Mouse (Mus musculus) hindbrain, embryonic 14.5 days (tissue): ENCODE measurements at regions not wholly inside any gene's neighbourhood (a gene's known extent, or its start where the extent isn't known, plus 50 kb on each side); places are given as distances from the start of the nearest gene placed in this dataset.

Source experiments
- ATAC-seq: fragments of 200-750 bp; cut with Nextera tagmentation; 2 replicates; pipeline ENCODE4 v1.8.0; 2017; ENCODE audit warnings: moderate number of reproducible peaks, mild to moderate bottlenecking, moderate TSS enrichment, moderate library complexity; ENCODE audit not compliant: low FRiP score
- DNase-seq: peaks from one replicate; pipeline ENCODE4 v3.0.0-alpha.2; 2015; ENCODE audit warnings: low spot score
- H3K27ac ChIP-seq: fragments of 300-500 bp; sonication (generic); 2 replicates; pipeline ENCODE4 v1.5.1; 2014; ENCODE audit warnings: mild to moderate bottlenecking, moderate library complexity
- H3K27me3 ChIP-seq: fragments of 300-500 bp; sonication (generic); 2 replicates; pipeline ENCODE4 v1.6.1; 2014; ENCODE audit warnings: mild to moderate bottlenecking, low read length, mixed read lengths; ENCODE audit not compliant: control insufficient read depth, insufficient read depth
- H3K36me3 ChIP-seq: fragments of 300-500 bp; sonication (generic); replicated peaks from 2 replicates; pipeline ENCODE4 v1.6.1; 2014; ENCODE audit not compliant: control insufficient read depth, insufficient read depth
- H3K4me1 ChIP-seq: fragments of 300-500 bp; sonication (generic); replicated peaks from 2 replicates; pipeline ENCODE4 v1.6.1; 2014; ENCODE audit warnings: antibody characterized with exemption, low read length, mixed read lengths; ENCODE audit not compliant: control insufficient read depth, insufficient read depth
- H3K4me2 ChIP-seq: fragments of 300-500 bp; sonication (generic); replicated peaks from 2 replicates; pipeline ENCODE4 v1.6.1; 2014; ENCODE audit warnings: mild to moderate bottlenecking, moderate library complexity
- H3K4me3 ChIP-seq: fragments of 300-500 bp; sonication (generic); replicated peaks from 2 replicates; pipeline ENCODE4 v1.5.1; 2014; ENCODE audit warnings: mild to moderate bottlenecking, low read length
- H3K9ac ChIP-seq: fragments of 300-500 bp; sonication (generic); 2 replicates; pipeline ENCODE4 v1.6.1; 2014
- H3K9me3 ChIP-seq: fragments of 300-500 bp; sonication (generic); 2 replicates; pipeline ENCODE4 v1.6.1; 2016; ENCODE audit warnings: low read length; ENCODE audit not compliant: control insufficient read depth
- WGBS: fragments of 180-500 bp; shearing (Covaris S2); extraction: QIAGEN DNeasy Blood & Tissue Kit; methylation state at CpG from one replicate; pipeline ENCODE4 v1.1.7; 2014; 5-methylcytosine and 5-hydroxymethylcytosine counted together

DNA sequence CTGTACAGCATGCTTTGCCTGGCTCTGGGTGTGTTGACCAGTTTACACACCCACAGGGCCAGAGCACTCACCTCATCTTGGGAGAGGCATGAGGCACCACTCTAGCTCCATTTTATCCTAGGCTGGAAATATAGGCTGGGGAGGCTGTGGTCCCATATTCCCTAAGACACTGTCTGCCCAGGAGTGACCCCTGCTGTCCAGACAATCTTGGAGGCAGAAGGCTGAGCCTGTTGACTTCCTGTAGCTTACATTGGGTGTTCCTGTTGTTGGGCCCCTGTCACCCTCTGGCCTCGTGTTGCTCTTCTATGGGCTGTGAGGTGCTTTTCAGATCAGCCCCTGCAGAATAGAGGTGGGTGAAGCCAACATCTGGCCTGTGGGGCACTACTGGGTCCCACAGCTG lies 112.3 kb downstream of the Pja1 start:
- H3K27me3 ChIP-seq, result peaks cover 44% of the 10 kb centered on the region
- H3K4me1 ChIP-seq, result no peaks in the 10 kb centered on the region; the same call in 1 of the 2 replicates
- H3K9ac ChIP-seq, result no peak overlapping the region
- no peak overlapping the region for H3K27ac ChIP-seq
- 57% methylated on average over 1 of the region's 1 CpGs for WGBS
- ATAC-seq (no peak), DNase-seq (no peak)
- no peaks in the 10 kb centered on the region for H3K36me3 ChIP-seq
- no peaks in the 10 kb centered on the region for H3K9me3 ChIP-seq
- no peak overlapping the region for H3K4me2 ChIP-seq
- H3K4me3 ChIP-seq, result no peak overlapping the region

- Histone ChIP-seq H3K9ac (no peak overlapping the region), H3K27ac (no peak overlapping the region), H3K4me2 (no peak overlapping the region), H3K36me3 (no peaks in the 10 kb centered on the region), H3K9me3 (no peaks in the 10 kb centered on the region), H3K4me1 (no peaks in the 10 kb centered on the region; the same call in 1 of the 2 replicates), H3K27me3 (peaks cover 45% of the 10 kb centered on the region), H3K4me3 (no peak overlapping the region)
- ATAC-seq, result peak; percentile 24; the same call in 1 of the 2 replicates
- 38% methylated on average over 13 of the region's 13 CpGs for WGBS
- DNase-seq, result no peak
Measured at GRCm38 (mm10) chrX:99358051-99358617, 112.9 kb downstream of the Pja1 start.

GRCm38 (mm10) chrX:99355128-99355527 lies 115.9 kb downstream of the Pja1 start:
- Histone ChIP-seq H3K4me2 (no peak overlapping the region), H3K36me3 (no peaks in the 10 kb centered on the region), H3K4me1 (no peaks in the 10 kb centered on the region; the same call in 1 of the 2 replicates), H3K4me3 (no peak overlapping the region), H3K27ac (no peak overlapping the region), H3K27me3 (peaks cover 46% of the 10 kb centered on the region), H3K9ac (no peak overlapping the region), H3K9me3 (no peaks in the 10 kb centered on the region)
- 78% methylated on average over 5 of the region's 5 CpGs for WGBS
- no peak for ATAC-seq
- no peak for DNase-seq

DNA sequence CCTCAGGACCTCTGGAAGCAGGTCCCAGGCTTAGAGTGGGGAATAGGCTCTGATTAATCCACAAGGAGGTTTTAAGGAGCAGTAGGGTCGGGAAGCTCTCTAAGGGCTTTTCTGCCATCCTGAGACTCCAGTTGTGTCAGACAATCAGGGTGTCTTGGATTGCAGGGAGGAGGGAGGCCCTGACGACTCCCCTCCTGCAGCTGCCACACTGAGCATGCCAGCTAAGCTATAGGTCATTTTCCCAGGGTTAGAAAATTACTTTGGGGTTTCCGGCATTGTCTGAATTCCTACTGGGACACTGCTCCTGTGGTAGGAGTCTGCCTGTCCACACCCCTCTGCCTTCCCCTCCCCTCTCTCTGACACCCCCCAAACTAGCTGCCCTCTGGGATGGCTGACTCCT lies 120.8 kb downstream of the Pja1 start:
- Histone ChIP-seq H3K27me3 (peaks cover 50% of the 10 kb centered on the region), H3K4me2 (no peak overlapping the region), H3K4me3 (no peak overlapping the region), H3K27ac (no peak overlapping the region), H3K9ac (no peak overlapping the region), H3K4me1 (no peaks in the 10 kb centered on the region), H3K36me3 (no peaks in the 10 kb centered on the region), H3K9me3 (peaks cover 6% of the 10 kb centered on the region; the same call in 1 of the 2 replicates)
- ATAC-seq (no peak), DNase-seq (no peak)
- WGBS, result 46% methylated on average over 3 of the region's 3 CpGs

DNA sequence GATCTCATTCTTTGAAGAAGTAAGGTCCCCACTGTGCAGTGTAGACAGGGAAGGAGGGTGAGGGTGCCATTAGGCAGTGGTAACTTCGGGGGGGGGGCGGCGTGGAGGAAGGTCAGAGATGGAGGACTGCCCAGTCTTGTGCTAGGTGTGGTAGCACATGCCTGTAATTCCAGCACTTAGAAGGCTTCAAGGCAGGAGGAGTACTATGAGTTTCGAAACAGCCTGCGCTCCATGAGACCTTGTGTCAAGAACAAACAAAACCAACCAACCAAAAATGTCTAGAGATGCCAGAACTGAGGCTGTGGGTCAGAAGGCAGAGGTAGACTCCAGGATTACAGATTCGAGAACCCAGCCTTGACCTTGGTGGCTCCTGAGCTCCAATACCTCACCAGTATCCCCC lies 130.8 kb downstream of the Pja1 start:
- H3K36me3 ChIP-seq, result no peaks in the 10 kb centered on the region

DNA sequence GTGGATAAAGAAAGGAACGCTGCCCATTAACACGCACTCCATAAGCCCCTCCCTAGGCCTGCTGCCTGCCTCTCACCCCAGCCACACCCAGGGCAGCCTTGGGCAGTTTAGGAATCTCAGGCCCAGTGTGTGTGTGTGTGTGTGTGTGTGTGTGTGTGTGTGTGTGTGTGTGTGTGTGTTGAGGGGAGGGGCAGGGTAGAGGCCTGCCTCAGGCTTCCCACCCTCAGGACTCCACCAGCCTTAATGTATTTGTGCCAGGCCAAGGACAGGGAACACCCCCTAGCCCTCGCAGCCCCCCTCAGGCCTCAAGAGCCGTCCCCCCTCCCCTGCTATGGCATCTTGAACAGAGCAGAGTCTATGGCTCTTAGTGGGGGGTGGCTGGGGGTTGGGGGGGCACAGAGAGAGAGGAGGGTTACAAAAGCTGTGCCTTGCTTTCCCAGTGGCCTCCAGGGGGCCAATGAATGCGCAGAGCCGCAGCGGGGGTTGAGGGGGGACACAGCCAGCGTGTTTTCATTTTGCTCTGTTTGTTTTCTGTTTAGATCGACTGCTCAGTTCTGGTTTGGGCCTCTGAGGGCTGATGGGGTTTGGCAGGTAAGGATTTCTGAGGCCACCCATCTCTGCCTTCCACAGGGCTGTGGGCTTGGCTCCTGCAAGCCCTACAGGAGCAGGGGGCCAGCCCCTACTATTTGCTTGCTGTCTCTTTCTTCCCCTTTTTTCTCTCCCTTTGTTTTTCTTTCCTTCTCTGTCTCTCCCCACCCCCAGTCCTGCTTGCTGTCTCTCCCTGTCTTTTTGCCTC lies 131.8 kb downstream of the Pja1 start:
- no peak overlapping the region for H3K27ac ChIP-seq
- DNase-seq, result no peak
- H3K9ac ChIP-seq, result no peak overlapping the region
- H3K4me1 ChIP-seq, result no peaks in the 10 kb centered on the region
- no peaks in the 10 kb centered on the region for H3K9me3 ChIP-seq
- no peak overlapping the region for H3K4me2 ChIP-seq
- WGBS, result 20% methylated on average over 7 of the region's 9 CpGs
- no peaks in the 10 kb centered on the region for H3K36me3 ChIP-seq
- peak; percentile 40; the same call in 1 of the 2 replicates for ATAC-seq
- no peak overlapping the region for H3K4me3 ChIP-seq
- H3K27me3 ChIP-seq, result no peaks in the 10 kb centered on the region

More for the DNA sequence above, 130.8 kb downstream of the Pja1 start:
- 82% methylated on average over 6 of the region's 6 CpGs for WGBS
- no peak overlapping the region for H3K4me2 ChIP-seq
- no peak overlapping the region for H3K4me3 ChIP-seq
- no peak overlapping the region for H3K27ac ChIP-seq
- ATAC-seq, result no peak
- H3K4me1 ChIP-seq, result no peaks in the 10 kb centered on the region
- DNase-seq, result no peak
- H3K9me3 ChIP-seq, result no peaks in the 10 kb centered on the region
- H3K27me3 ChIP-seq, result no peaks in the 10 kb centered on the region
- H3K9ac ChIP-seq, result no peak overlapping the region

DNA sequence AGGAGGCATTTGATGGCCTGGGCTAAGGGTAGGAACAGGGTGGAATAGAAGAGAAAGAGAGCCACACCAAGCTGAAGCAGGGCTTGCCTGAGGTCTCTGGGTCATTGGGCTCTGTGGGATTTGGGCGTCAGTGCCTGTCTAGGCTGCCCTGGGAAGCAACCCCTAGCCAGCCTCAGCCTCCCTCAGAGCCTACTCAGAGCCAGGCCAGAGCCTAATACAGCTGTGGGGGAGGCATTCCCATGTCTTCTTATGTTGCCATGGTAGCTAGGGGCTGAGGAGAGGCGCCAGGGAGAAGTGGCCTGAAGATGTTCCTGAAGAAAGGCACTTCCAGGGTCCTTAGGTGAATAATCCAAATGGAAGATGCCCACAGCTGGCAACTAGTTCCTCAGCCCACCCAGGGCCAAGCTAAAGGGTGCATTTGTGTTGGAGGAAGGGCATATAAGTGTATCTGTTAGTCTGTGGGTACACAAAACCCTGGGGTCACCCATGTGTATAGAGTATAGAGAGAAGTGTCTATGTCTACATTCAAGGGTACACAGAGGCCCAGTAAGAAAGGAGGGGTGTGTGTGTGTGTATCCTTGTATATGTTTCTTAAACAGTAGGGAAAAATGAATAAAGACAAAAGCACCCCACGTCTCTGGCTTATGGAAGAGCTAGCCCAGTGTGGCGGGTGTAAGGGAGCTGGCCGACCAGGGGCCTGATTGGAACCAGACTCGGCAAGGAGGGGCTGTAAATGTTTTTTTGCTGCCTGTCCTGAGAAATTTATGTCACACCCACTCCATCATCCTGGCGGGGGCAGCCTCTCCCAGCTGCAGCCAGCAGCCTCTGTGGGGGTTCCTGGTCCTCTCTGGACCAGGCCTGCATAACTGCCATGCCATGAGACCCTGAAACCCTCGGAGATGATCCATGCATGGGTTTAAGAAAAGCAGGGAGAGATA lies 134.2 kb downstream of the Pja1 start:
- no peak overlapping the region for H3K9ac ChIP-seq

GRCm38 (mm10) chrX:99335886-99336589 lies 135.0 kb downstream of the Pja1 start:
- no peak overlapping the region for H3K4me2 ChIP-seq
- no peak overlapping the region for H3K4me3 ChIP-seq
- WGBS, result 37% methylated on average over 8 of the region's 8 CpGs
- no peak overlapping the region for H3K9ac ChIP-seq
- ATAC-seq, result no peak
- DNase-seq, result no peak
- no peaks in the 10 kb centered on the region; the same call in 1 of the 2 replicates for H3K27me3 ChIP-seq
- no peaks in the 10 kb centered on the region for H3K4me1 ChIP-seq
- no peak overlapping the region for H3K27ac ChIP-seq
- H3K36me3 ChIP-seq, result no peaks in the 10 kb centered on the region
- H3K9me3 ChIP-seq, result no peaks in the 10 kb centered on the region

More for the DNA sequence above, 134.2 kb downstream of the Pja1 start:
- Histone ChIP-seq H3K36me3 (no peaks in the 10 kb centered on the region), H3K27ac (no peak overlapping the region), H3K27me3 (no peaks in the 10 kb centered on the region; the same call in 1 of the 2 replicates), H3K9me3 (no peaks in the 10 kb centered on the region), H3K4me2 (no peak overlapping the region), H3K4me1 (no peaks in the 10 kb centered on the region), H3K4me3 (no peak overlapping the region)
- ATAC-seq, result no peak
- no peak for DNase-seq
- WGBS, result 54% methylated on average over 7 of the region's 8 CpGs
